Mouse (Mus musculus): ENCODE measurements at regions not wholly inside any gene's neighbourhood (a gene's known extent, or its start where the extent isn't known, plus 50 kb on each side); places are given as distances from the start of the nearest gene placed in this dataset.

- peak; percentile 9 for DNase-seq (ENCODE audit: low read depth, low spot score)
Measured at GRCm38 (mm10) chr3:120898258-120898657, 273.2 kb downstream of the Rwdd3 start.

GRCm38 (mm10) chr3:120897758-120898157 is 273.7 kb downstream of the Rwdd3 start:
- DNase-seq (ENCODE audit: low read depth, low spot score) = no peak

- no peak for DNase-seq (ENCODE audit: low read depth, low spot score)
Measured at GRCm38 (mm10) chr3:120897221-120897620, 274.3 kb downstream of the Rwdd3 start.

GRCm38 (mm10) chr3:120886063-120886841 is 285.2 kb downstream of the Rwdd3 start:
- DNase-seq (ENCODE audit: low read depth, low spot score) = no peak

- no peak for DNase-seq (ENCODE audit: low read depth, low spot score)
Measured at GRCm38 (mm10) chr3:120885401-120885800, 286.1 kb downstream of the Rwdd3 start.

- DNase-seq (ENCODE audit: low read depth, low spot score) = no peak
Measured at GRCm38 (mm10) chr3:120884189-120884588, 287.3 kb downstream of the Rwdd3 start.

- no peak for DNase-seq (ENCODE audit: low read depth, low spot score)
Measured at GRCm38 (mm10) chr3:120883650-120884049, 287.8 kb downstream of the Rwdd3 start.

GRCm38 (mm10) chr3:120879409-120879808 is 292.1 kb downstream of the Rwdd3 start:
- DNase-seq (ENCODE audit: low read depth, low spot score) = no peak

- no peak for DNase-seq (ENCODE audit: low read depth, low spot score)
Measured at GRCm38 (mm10) chr3:120875740-120876139, 295.8 kb downstream of the Rwdd3 start.

- no peak for DNase-seq (ENCODE audit: low read depth, low spot score)
Measured at GRCm38 (mm10) chr3:120865036-120865435, 306.5 kb downstream of the Rwdd3 start.

GRCm38 (mm10) chr3:120861641-120862040 is 309.9 kb downstream of the Rwdd3 start:
- DNase-seq (ENCODE audit: low read depth, low spot score) = no peak

GRCm38 (mm10) chr3:120858281-120858680 is 313.2 kb downstream of the Rwdd3 start:
- DNase-seq (ENCODE audit: low read depth, low spot score) = no peak

GRCm38 (mm10) chr3:120854322-120854721 is 317.2 kb downstream of the Rwdd3 start:
- DNase-seq (ENCODE audit: low read depth, low spot score) = no peak

- no peak for DNase-seq (ENCODE audit: low read depth, low spot score)
Measured at GRCm38 (mm10) chr3:120843623-120844022, 327.9 kb downstream of the Rwdd3 start.

GRCm38 (mm10) chr3:120823536-120823935 is 348.0 kb downstream of the Rwdd3 start:
- no peak for DNase-seq (ENCODE audit: low read depth, low spot score)

- DNase-seq (ENCODE audit: low read depth, low spot score) = no peak
Measured at GRCm38 (mm10) chr3:120811901-120812300, 359.6 kb downstream of the Rwdd3 start.

- no peak for DNase-seq (ENCODE audit: low read depth, low spot score)
Measured at GRCm38 (mm10) chr3:120810527-120810926, 361.0 kb downstream of the Rwdd3 start.

GRCm38 (mm10) chr3:120810048-120810447 is 361.4 kb downstream of the Rwdd3 start:
- DNase-seq (ENCODE audit: low read depth, low spot score) = no peak

- DNase-seq (ENCODE audit: low read depth, low spot score) = peak; percentile 2
Measured at GRCm38 (mm10) chr3:120786659-120787058, 384.8 kb downstream of the Rwdd3 start.

GRCm38 (mm10) chr3:120781486-120781885 is 390.0 kb downstream of the Rwdd3 start:
- DNase-seq (ENCODE audit: low read depth, low spot score) = no peak

GRCm38 (mm10) chr3:120779091-120779490 is 392.4 kb downstream of the Rwdd3 start:
- DNase-seq (ENCODE audit: low read depth, low spot score) = no peak

- no peak for DNase-seq (ENCODE audit: low read depth, low spot score)
Measured at GRCm38 (mm10) chr3:120774951-120775350, 396.5 kb downstream of the Rwdd3 start.

GRCm38 (mm10) chr3:120761681-120762080 is 409.8 kb downstream of the Rwdd3 start:
- DNase-seq (ENCODE audit: low read depth, low spot score) = peak; percentile 56

- DNase-seq (ENCODE audit: low read depth, low spot score) = no peak
Measured at GRCm38 (mm10) chr3:120761223-120761622, 410.3 kb downstream of the Rwdd3 start.

Measured in skeletal muscle tissue, adult 2 months (tissue).